Mouse (Mus musculus): ENCODE measurements at regions not wholly inside any gene's neighbourhood (a gene's known extent, or its start where the extent isn't known, plus 50 kb on each side); places are given as distances from the start of the nearest gene placed in this dataset.
A peak's percentile ranks its signal among the peaks of the same experiment; 100 is the strongest.

GRCm38 (mm10) chr8:76249194-76249593 lies 650.0 kb upstream of the Nr3c2 start:
- ATAC-seq (no peak), DNase-seq (ENCODE audit: low spot score) (no peak)
- Histone ChIP-seq H3K4me1 (ENCODE audit: insufficient read depth, low read length) (no peaks in the 10 kb centered on the region), H3K27me3 (ENCODE audit: insufficient read depth, low read length) (no peaks in the 10 kb centered on the region), H3K4me3 (ENCODE audit: low read length) (no peak overlapping the region), H3K36me3 (ENCODE audit: insufficient read depth, low read length) (no peaks in the 10 kb centered on the region), H3K4me2 (ENCODE audit: low read depth, low read length) (no peak overlapping the region), H3K9me3 (ENCODE audit: low read length) (no peaks in the 10 kb centered on the region), H3K9ac (replicated peaks; ENCODE audit: low read length) (no peak overlapping the region), H3K27ac (no peak overlapping the region)
- WGBS, result 88% methylated on average over 3 of the region's 3 CpGs
- no peak for TF ChIP-seq CTCF (IDR thresholded peaks at IDR 0.05; ENCODE audit: low read depth)

GRCm38 (mm10) chr8:76252161-76253010 lies 646.9 kb upstream of the Nr3c2 start:
- Histone ChIP-seq H3K4me3 (ENCODE audit: low read length) (no peak overlapping the region), H3K36me3 (ENCODE audit: insufficient read depth, low read length) (no peaks in the 10 kb centered on the region), H3K4me2 (ENCODE audit: low read depth, low read length) (no peak overlapping the region), H3K27ac (no peak overlapping the region), H3K4me1 (ENCODE audit: insufficient read depth, low read length) (no peaks in the 10 kb centered on the region), H3K9ac (replicated peaks; ENCODE audit: low read length) (no peak overlapping the region), H3K9me3 (ENCODE audit: low read length) (no peaks in the 10 kb centered on the region), H3K27me3 (ENCODE audit: insufficient read depth, low read length) (no peaks in the 10 kb centered on the region)
- no peak for TF ChIP-seq CTCF (IDR thresholded peaks at IDR 0.05; ENCODE audit: low read depth)
- no peak for DNase-seq (ENCODE audit: low spot score)
- peak; percentile 43; the same call in 1 of the 2 replicates for ATAC-seq
- 45% methylated on average over 9 of the region's 9 CpGs for WGBS
